Mouse (Mus musculus) kidney, adult 11 months (tissue): Measurements from ENCODE around the gene Nrg4.
"Not testable (repeated sequence)": the region's sequence is repeated elsewhere in the genome, so short reads cannot be mapped to it uniquely, and the experiment has no call there.

Source experiments
- DNase-seq: peaks from one replicate; pipeline ENCODE4 v3.0.0; 2022

Nrg4 gene

DNA sequence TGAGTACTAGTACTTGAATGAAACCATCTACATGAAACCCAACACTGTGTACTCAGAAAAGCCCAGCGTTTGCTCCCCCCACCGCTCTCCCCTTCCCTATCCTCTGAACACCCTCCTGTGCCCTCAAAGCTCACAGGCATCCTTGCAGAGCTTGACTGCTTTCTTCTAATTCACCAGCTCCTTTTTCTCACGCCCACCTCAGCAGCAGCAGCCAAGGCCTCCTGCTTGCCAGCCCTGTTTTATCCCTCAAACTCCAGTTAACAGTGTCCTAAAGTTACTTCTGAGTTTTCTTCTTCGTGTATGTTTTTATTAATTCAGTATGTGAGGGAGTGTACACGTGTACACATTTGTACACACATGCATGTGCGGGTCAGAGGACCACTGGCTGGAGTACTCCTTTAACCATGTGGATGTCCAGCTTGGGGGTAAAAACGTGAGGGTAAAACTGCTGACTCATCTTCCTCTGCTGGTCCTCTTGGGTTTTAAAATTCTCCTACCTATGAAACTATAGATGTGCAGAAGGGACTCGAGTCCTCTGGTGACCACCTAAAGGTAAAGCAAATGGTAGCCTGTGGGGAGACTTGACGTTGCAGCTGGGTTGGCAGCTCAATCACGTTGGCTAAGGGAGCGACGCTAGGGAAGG lies 12.9 kb downstream of the Nrg4 start:
- DNase-seq = no peak

DNA sequence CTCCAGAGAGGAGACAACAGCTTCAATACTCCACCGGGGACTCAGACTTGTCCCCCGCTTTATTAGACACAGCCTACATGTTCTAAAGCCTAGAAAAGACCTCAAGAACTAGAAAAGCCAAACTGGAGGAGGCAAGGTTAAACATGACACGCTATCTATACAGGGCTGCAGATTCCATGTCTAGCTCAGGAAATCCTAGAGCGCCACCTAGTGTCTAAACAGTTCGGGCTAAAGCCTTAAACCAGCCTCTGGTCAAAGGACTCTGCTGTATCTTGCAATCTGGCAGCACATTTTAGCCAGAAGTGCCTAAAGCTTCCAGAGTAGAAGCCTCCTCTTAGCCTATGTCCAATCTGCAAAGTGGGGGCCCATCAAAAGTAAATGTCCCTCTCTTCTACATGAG lies 15.1 kb downstream of the Nrg4 start:
- peak; percentile 59 for DNase-seq

DNA sequence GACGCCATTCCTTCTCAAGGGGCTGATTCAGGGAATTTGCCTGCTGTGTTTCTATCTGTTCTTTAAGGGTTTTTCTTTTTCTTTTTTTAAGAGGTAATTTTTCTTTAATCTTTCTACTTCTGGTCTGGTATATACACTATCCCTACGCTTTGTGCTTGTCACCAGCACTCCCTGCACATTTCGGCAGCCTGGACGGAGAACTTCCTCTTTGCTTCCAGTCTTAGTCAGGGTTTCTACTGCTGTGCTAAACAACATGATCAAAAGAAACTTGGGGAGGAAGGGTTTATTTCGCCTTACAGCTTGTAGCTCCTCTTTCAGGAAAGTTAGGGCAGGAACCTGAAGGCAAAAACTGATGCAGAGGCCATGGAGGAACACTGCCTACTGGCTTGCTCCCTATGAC lies 18.2 kb downstream of the Nrg4 start:
- no peak for DNase-seq

DNA sequence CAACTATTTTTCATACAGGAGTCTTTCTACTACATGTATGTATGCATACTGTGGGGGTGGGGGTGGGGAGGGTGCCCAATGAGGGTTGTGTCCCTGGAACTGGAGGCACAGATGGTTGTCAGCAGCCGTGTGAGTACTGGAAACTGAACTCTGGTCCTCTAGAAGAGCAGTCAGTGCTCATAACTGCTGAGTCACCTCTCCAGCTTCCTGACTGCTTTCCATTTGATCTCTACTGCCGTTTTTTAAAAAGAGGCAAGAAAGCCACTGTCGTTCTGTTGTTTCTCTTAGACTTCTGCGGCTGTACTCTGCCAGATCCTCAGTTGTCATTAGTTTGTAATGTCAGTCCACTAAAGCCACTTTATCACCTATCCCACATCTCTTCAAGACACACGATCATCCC lies 19.1 kb downstream of the Nrg4 start:
- DNase-seq = no peak

DNA sequence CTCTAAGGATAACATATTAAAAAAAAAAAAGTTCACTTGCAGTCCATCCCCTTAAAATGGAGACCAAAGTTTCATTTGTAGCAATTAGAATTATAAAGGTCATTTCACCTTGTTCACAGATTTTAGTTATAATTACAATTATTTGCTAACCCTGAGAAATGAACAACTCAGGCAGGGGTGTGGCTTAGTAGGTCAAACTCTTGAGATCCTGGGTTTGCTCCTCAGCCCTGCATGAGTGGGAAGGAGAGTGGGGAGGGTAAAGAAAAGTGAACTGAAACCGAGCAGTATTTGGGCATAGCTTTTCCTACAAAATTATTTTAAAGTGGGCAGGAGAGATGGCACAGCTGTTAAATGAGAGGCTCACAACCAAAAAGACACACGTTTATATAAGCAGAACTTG lies 19.6 kb downstream of the Nrg4 start:
- DNase-seq = no peak

DNA sequence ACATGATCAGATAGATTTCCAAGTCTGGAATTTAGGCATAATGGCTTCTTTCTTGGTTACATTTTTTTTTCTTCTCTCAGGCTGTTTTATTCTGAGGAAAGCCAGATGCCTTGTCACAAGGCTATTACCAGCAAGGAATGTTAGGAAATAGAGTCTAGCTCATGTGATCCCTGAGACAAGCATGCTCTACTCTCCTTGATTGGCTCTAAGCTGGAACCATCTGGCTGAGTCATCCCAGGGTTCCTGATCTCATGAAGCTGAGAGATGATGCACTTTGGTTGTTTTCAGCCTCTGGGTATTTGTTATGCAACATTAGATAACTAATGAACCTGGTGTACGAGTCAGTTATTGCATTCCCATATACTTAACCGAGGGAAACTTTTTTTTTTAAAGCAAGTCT lies 30.4 kb downstream of the Nrg4 start:
- no peak for DNase-seq

DNA sequence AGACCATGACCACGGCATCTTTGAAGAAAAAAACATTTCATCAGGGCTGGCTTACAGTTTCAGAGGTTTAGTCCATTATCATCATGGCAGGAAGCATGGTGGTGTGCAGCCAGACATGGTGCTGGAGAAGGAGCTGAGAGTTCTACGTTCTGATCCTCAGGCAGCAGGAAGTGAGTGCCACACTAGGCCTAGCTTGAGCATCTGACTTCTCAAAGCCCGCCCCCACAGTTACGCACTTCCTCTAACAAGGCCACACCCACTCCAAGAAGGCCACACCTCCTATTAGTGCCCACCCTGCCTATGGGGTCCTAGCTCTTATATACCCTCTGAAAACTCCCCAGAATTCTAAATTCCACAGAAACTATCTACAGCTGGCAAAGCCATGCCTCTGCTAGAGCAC lies 34.7 kb downstream of the Nrg4 start:
- no peak for DNase-seq

DNA sequence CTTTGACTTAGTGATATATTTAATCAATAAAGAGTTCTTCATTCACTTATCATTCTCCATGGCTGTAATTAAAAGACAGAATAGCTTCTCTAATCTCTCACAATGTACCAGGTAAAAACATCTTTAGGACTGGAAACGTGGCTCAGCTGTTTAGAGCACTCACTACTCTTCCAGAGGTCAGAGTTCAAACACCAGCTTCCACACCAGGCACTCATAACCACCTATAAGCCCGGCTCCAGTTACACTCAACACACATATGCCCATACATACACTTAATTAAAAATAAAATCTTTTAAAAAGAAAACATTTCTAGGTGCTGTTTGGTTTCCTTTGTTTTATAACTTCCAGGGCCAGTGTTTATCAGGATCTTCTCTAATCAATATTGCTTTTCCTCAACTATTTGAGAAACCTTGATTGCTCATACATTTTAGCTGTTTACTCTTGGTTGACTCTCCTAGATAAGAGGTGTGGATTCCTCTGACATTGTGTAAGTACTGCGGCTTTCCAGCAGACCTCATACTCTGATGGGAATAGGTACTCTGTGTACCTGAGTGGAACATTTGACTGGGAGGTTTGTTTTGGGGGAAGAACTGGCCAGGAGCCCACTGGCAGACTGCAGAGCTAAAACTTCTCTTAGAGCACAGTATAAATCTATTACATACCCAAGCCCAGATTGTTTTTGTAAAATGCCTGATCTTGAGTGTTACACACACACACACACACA lies 37.0 kb downstream of the Nrg4 start:
- no peak for DNase-seq

DNA sequence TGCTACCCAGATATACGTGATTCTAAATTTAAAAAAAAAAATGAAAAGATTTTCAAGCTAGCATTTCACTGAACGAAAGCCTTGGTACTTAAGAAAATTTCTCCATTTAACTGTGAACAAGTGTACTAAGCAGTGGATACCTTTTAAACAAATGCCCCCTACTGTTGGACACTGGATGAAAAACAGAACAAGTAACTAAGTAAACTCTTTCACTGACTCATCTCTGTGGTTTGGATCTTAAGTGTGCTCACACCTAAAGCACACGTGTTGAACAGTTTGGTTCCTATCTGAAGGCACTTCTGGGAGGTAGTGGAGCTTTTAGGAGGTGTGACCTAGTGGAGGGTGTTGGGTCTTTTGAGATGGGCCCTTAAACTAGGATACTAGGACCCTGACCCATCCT lies 41.4 kb downstream of the Nrg4 start:
- no peak for DNase-seq

DNA sequence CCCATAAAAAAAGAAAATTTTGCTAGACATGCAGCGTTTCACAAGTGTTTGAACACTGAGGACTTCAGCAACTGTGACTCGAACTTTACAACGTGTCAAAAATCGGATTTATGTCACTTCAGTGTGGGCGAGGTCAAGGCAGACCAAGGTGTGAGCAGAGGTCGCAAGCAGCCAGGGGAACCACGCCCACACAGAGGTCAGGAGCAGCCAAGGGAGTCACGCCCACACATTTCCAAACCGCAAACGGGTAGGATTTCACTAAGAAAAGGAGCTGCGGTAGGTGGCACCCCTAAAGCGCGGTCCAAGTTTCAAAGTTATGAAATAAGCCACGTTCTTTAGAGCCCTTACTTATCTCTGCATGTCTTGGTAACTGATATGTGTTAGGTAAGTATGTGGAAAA lies 43.1 kb downstream of the Nrg4 start:
- peak; percentile 36 for DNase-seq

DNA sequence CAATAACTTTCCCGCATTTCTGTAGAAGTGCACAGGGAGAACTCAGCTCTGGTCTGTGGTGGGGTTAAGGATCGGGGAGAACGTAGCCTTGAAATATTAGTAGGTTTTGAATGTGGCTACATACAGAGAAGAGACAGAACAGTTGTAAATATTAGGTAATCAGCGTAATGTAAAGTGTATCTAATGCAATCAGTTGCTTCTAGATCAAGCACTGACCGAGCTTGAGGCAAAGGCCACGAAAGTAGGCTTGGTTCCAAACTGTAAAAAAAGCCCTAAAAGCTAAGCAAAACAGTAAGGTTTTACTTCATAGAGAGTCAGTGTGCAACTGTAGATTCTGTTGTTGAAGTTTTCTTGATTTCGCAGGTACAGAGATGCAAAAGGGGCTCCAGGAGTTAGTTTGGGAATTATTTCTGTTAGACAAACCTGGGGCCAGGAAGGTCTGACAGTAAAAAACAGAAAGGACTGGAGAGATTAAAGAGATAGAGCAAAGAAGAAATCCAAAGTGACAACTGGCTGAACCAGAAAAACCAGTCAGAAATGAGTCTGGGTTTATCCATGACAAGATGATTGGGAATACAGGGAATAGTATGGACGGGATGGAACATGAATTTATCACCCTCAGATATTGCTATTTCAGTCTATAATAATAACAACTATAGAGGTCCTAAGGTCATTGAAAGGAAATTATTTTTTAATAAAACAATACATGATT lies 47.4 kb downstream of the Nrg4 start:
- no peak for DNase-seq

DNA sequence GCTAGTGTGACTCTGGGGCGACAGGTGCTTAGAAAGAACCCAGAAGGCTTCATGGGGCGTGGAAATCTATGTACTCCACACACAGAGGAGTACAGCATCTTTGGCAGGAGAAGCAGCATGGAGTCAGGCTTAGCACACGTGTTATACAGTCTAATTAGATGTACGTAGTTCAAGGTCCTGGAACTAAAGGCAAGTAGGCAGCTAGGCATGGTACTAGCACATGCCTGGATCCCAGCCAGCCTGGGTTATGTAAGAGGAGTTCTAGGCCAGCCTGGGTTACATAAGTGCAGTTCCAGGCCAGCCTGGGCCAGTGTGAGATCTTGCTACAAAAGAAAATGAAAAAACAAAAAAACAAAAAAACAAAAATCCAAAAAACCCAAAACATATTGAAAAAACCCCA lies 49.1 kb downstream of the Nrg4 start:
- peak; percentile 84 for DNase-seq

DNA sequence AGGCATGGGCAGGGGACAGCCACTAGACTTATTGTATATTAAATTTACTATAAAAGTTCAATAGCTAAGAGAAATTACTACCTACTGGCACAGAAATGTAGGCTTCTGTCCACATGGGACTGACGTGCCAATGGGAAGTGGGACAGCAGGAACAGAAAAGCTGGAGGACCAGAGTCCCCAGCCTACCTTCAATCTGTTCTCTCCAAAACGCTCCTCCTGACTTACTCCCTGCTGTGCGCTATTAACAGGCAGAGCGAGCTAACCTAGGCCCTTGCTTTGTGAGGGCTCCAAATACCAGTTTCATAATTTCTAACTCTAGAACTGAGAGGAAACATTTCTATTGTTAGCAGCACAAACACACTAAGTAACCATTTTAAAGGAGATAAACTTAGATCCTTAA lies 52.7 kb downstream of the Nrg4 start:
- DNase-seq = no peak

DNA sequence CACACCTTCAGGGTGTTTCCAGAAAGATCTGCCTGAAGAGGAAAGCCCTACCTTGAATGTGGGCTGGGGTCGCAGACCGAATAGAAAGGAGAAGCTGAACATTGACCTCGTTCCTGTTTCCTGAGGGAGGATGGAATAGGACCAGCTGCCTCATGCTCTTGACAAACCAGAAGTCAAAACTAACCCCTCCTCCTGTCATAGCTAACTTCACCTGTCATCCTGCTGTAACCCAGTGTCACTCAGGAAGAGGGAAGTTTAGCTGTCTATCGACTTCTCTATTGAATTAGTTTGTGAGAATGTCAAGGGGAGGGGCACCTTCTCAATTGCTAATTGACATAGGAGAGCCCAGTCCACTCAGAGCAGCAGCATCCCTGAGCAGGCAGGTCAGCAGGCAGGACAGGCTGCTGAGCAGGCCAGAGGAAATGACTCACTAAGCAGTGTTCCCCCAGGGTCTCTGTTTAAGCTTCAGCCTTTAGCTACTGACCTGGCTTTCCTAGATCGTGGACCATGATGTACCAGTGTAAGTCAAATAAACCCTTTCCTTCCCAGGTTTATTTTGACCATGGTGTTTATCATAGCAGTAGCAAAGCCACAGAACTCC lies 54.6 kb downstream of the Nrg4 start:
- no peak for DNase-seq

DNA sequence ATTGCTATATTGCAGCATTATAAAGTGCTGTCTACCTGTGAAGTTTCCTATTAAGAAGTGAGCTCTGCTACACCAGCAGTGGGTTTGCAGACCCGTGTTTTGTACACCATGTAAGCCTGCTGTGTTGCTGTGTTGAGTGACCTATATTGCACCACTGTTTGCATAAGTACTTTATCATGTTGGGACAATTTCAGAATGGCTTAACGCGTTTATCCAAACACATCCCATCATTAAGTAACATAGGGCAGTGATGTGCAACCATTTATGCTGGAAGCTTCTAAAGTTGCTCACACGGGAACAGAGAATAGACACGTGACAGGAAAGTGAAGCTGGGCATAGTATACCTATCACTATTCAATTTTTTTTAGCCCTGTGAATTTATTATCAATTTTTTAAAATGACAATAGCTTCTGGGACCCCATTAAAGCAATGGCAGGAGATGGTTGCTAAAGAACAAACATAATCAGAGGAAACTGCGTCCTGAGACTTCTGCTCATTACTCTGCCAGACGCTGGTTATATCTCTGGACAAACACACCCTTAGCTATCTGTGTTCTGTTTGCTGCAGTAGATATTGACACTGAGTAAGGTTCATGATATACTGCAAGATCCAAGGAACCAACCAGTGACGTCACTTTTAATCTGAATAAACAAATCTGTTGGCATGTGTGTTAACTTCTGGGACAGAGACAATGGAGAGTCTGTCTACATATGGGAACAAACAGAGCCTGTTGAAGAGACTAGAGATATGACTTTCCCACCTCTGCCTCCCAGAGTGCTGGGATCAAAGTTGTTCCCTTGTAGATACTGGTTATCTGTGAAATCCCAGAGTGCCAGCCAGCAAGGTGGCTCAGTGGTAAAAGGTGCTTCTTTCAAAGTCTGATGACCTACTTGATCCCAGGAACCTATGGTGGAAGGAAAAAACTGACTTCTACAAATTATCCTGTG lies 62.0 kb downstream of the Nrg4 start:
- DNase-seq = no peak

DNA sequence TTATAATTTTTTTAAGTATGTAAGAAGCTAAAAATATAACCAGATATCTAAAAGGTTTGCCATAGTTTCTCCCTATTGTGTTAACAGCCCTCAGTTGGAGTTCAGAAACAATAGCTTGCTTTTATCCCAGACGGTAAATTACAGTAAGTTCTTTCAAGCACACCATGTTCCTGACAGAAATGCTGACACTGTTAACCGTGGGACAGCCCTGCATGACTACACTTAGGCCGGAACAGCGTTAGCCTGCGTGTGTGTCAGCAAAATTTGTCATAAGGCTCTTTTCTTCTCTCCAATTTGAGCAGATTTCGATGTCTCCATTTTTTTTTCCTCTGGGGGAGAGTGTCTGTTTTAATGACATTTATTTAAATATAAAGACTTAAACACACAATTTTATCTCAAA lies 66.9 kb downstream of the Nrg4 start:
- no peak for DNase-seq

DNA sequence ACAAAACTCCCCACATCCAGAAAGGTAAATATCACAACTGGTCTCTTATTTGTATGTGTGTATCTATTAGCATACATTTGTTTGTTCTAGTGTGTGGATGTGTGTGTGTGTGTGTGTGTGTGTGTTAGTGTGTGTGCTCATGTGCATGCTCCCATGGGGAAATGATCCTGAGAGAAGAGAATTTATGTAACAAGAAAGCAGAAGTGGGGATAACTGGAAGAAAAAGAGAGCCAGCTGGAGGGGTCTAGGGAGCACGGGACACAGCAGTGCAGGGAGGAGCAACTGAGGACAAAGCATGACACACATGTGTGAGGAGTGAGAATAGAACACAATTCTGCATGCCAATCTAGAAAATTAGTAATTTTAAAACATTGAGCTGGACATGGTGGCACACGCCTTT lies 69.5 kb downstream of the Nrg4 start:
- no peak for DNase-seq

DNA sequence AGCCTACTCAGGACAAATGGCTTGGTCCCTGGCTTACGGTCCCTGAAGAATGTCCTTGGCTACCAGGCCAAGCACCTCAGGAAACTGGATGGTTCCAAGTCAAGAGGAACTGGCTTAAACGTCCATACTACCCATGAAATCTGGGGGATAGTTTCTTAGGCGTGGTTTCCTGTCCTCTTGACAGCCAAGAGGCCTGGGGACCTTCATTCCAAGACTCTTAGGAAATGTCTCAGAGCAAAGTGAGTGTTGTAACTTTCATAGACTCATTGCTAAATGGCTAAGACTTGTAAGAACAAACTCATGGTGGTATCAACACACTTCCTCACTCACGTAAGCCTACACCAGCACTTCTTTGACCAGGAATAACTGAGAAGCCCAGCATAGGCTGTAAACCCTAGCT lies 71.0 kb downstream of the Nrg4 start:
- DNase-seq = no peak

DNA sequence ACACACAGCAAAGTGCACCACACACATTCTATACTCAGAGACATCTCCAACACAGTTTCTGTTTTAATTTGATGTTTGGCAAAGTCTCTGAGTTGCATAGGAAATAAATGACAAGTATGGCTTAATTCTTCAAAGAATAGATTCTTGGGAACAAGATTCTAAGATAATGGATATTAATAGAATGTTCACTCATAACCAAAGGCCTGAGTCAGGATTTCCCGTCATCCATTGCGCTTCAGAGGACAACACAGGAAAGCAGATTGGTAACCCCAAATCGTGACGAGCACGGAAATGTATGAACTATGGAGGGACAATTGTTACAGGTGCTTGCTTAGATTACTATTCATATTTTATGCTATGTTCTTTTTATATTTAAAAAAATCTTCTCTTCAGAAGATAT lies 71.6 kb downstream of the Nrg4 start:
- DNase-seq = no peak

DNA sequence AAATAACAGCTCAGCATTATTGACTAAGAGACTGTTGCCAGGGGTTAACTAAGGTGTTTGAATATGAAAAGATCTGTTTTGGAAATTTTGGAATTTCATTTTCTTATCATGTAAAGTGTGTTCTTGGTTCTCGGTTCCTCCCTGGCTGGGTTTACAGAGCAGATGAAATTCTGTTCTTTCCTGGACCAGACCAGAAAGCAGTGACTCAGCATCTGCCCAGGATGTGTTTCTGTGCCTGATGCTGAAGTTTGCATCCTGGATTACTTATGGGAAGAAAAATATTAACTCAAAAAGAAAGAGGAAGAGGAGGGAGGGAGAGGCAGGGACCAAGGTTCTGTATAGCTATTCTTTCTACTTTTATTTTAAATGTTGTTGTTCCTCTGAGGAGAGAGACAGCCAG lies 72.8 kb downstream of the Nrg4 start:
- no peak for DNase-seq

DNA sequence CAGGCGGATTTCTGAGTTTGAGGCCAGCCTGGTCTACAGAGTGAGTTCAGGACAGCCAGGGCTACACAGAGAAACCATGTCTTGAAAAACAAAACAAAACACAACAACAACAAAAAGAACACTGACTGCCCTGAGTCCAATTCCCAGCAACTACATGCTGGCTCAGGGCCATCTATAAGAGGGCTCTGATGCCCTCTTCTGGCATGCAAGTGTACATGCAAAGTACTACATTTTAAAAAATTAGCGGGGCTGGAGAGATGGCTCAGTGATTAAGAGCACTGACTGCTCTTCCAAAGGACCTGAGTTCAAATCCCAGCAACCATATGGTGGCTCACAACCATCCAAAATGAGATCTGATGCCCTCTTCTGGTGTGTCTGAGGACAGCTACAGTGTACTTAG lies 74.5 kb downstream of the Nrg4 start:
- not testable (repeated sequence) for DNase-seq

DNA sequence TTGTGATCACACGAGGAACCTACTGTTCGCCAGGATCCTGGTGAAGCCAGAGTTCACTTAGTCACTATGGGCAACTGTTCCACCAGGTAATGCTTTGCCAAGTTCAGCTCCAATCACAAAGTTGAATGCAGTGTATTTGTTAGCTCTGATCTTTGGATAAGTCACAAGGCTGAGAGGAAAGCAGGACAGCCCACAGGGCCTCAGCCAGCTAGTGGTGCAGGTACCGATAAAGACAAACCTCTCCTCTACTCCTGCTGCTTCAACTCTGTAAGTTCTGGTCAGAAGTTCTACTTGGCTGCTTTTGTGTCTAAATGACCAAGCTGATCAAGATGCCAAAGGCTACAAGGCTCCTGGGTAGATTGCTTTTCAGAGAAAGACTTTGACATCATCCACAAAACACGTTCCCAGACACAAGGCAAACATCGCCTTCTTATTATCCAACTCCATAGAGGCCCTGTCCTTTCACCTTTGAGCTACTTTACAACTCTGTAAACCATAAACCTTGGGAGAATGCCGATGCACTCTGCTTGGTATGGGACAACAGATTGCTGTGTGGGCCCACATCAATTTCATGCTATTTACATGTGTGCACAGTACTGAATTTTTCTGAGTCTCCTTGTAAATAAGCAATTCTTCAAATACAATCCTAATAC lies 75.9 kb downstream of the Nrg4 start:
- peak; percentile 49 for DNase-seq
